Mouse (Mus musculus) heart, postnatal 0 days (tissue): ENCODE data around the gene Rabgap1l.

Experiments
- CTCF ChIP-seq: IDR thresholded peaks from 2 replicates; pipeline ENCODE4 v1.5.1; 2016; ENCODE audit warnings: antibody characterized with exemption, control low read depth, low read depth
- EP300 ChIP-seq: IDR thresholded peaks from 2 replicates; pipeline ENCODE4 v1.6.1; 2016; ENCODE audit warnings: antibody characterized with exemption, low read depth

GRCm38 (mm10) chr1:160443506-160443905 is 349.5 kb downstream of the Rabgap1l start:
- TF ChIP-seq EP300 (no peak), CTCF (no peak)
